Mouse (Mus musculus) G1E (cell line): Measurements from ENCODE around the gene Gmppb. TPM values are rescaled to one million over a fixed set of nuclear protein-coding genes. Genes with fewer than 3 reads are reported as not detected.

ENCODE experiments used
- ATAC-seq: 2 replicates; pipeline ENCODE4 v1.8.0; 2016; ENCODE audit warnings: mild to moderate bottlenecking; ENCODE audit not compliant: insufficient number of reproducible peaks, poor library complexity, low FRiP score, severe bottlenecking; ENCODE audit errors: extremely low read depth
- DNase-seq: peaks from one replicate; pipeline ENCODE4 v3.0.0; 2012; ENCODE audit warnings: low spot score
- H3K27me3 ChIP-seq: 2 replicates; pipeline ENCODE4 v1.6.1; 2012; ENCODE audit warnings: mild to moderate bottlenecking, low read length, inconsistent platforms; ENCODE audit not compliant: insufficient read depth
- H3K36me3 ChIP-seq: replicated peaks from 2 replicates; pipeline ENCODE3; 2012; ENCODE audit warnings: mild to moderate bottlenecking, inconsistent platforms
- H3K4me1 ChIP-seq: 2 replicates; pipeline ENCODE4 v1.6.1; 2012; ENCODE audit warnings: low read depth, low read length, inconsistent platforms, mixed read lengths; ENCODE audit not compliant: insufficient read depth
- H3K4me3 ChIP-seq: 2 replicates; pipeline ENCODE4 v1.5.1; 2012; ENCODE audit warnings: low read depth, mild to moderate bottlenecking, inconsistent platforms, low read length, moderate library complexity, mixed read lengths
- H3K9me3 ChIP-seq: replicated peaks from 2 replicates; pipeline ENCODE4 v1.6.1; 2012; ENCODE audit warnings: inconsistent platforms
- CTCF ChIP-seq: IDR thresholded peaks from 2 replicates; pipeline ENCODE4 v1.5.1; 2012; ENCODE audit warnings: low read depth, low read length, inconsistent platforms, mixed read lengths
- GATA1 ChIP-seq: IDR thresholded peaks from 2 replicates; pipeline ENCODE4 v1.6.1; 2012; ENCODE audit warnings: borderline replicate concordance, low read length, inconsistent platforms, mixed read lengths
- GATA2 ChIP-seq: IDR thresholded peaks from 2 replicates; pipeline ENCODE4 v1.6.1; 2012; ENCODE audit warnings: low read depth, low read length, inconsistent platforms, borderline replicate concordance
- POLR2AphosphoS5 ChIP-seq: IDR thresholded peaks from 2 replicates; pipeline ENCODE4 v1.6.1; 2012; ENCODE audit warnings: low read depth, low read length, inconsistent platforms; ENCODE audit not compliant: insufficient replicate concordance
- TAL1 ChIP-seq: conservative IDR thresholded peaks from 2 replicates; pipeline ENCODE4 v1.6.1; 2012; ENCODE audit warnings: low read depth, low read length, inconsistent platforms, mixed read lengths
- polyA plus RNA-seq: library from polyadenylated mRNA; stranded (reverse); fragments of >175 nt; gene quantifications from 2 replicates; pipeline ENCODE4 v1.2.3, GENCODE M21; 2012
- total RNA-seq, 2 experiments: library from RNA; stranded (forward) in 1 of 2; stranded (reverse) in 1 of 2; fragments of 200-1000 nt in 1 of 2; fragments of >200 nt in 1 of 2; fragmentation: Nextera tagmentation in 1 of 2; gene quantifications; 2 replicates each; pipeline ENCODE4 v1.2.3; 2014 to 2017

The Gmppb gene
- total and polyA plus RNA-seq, 3 experiments: 5.1 to 19.4 (median 7.2) TPM

GRCm38 (mm10) chr9:108049561-108050251, 664 bp downstream of the Gmppb start:
- Histone ChIP-seq H3K4me3 (peak overlapping the region; percentile 80), H3K9me3 (no peaks in the 10 kb centered on the region), H3K36me3 (peaks cover 87% of the 10 kb centered on the region), H3K27me3 (no peaks in the 10 kb centered on the region; the same call in 1 of the 2 replicates), H3K4me1 (peaks cover 84% of the 10 kb centered on the region)
- no peak for TF ChIP-seq CTCF
- TF ChIP-seq GATA1: no peak
- no peak for TF ChIP-seq TAL1
- no peak for TF ChIP-seq POLR2AphosphoS5
- no peak for TF ChIP-seq GATA2
- no peak for ATAC-seq
- no peak for DNase-seq

- no peak for ATAC-seq
- Histone ChIP-seq H3K4me3 (no peak overlapping the region; the same call in 1 of the 2 replicates), H3K9me3 (no peaks in the 10 kb centered on the region), H3K27me3 (no peaks in the 10 kb centered on the region; the same call in 1 of the 2 replicates), H3K36me3 (peaks cover 87% of the 10 kb centered on the region), H3K4me1 (peaks cover 75% of the 10 kb centered on the region)
- no peak for DNase-seq
- TF ChIP-seq POLR2AphosphoS5 (no peak), GATA2 (no peak), TAL1 (no peak), GATA1 (no peak), CTCF (no peak)
Observed at GRCm38 (mm10) chr9:108051184-108051930, 2.3 kb downstream of the Gmppb start.

GRCm38 (mm10) chr9:108051931-108052220, 2.8 kb downstream of the Gmppb start:
- Histone ChIP-seq H3K9me3 (no peaks in the 10 kb centered on the region), H3K4me3 (no peak overlapping the region), H3K27me3 (no peaks in the 10 kb centered on the region; the same call in 1 of the 2 replicates), H3K4me1 (peaks cover 72% of the 10 kb centered on the region), H3K36me3 (peaks cover 87% of the 10 kb centered on the region)
- DNase-seq: no peak
- no peak for ATAC-seq
- TF ChIP-seq TAL1: no peak
- TF ChIP-seq GATA2: no peak
- TF ChIP-seq GATA1: no peak
- TF ChIP-seq CTCF: no peak
- no peak; the same call in 1 of the 2 replicates for TF ChIP-seq POLR2AphosphoS5

GRCm38 (mm10) chr9:108052411-108052810, 3.4 kb downstream of the Gmppb start:
- Histone ChIP-seq H3K9me3 (no peaks in the 10 kb centered on the region), H3K4me1 (peaks cover 68% of the 10 kb centered on the region), H3K4me3 (no peak overlapping the region), H3K27me3 (no peaks in the 10 kb centered on the region; the same call in 1 of the 2 replicates), H3K36me3 (peaks cover 87% of the 10 kb centered on the region)
- DNase-seq: no peak
- TF ChIP-seq CTCF: no peak
- peak; percentile 20; the same call in 1 of the 2 replicates for TF ChIP-seq POLR2AphosphoS5
- TF ChIP-seq GATA2: no peak
- no peak for TF ChIP-seq GATA1
- TF ChIP-seq TAL1: no peak
- no peak for ATAC-seq

- ATAC-seq: peak; percentile 48
- Histone ChIP-seq H3K36me3 (peaks cover 87% of the 10 kb centered on the region), H3K4me3 (peak within 1 kb of the TSS; percentile 52; the same call in 1 of the 2 replicates)
Observed at GRCm38 (mm10) chr9:108052885-108053664, 4.0 kb downstream of the Gmppb start, which contains the start of gene Amigo3. Gene Amigo3 (plus strand): TSS chr9:108053159.

More at GRCm38 (mm10) chr9:108052885-108053664, 4.0 kb downstream of the Gmppb start, which contains the start of gene Amigo3:
- DNase-seq: peak; percentile 90
- Histone ChIP-seq H3K4me1 (peaks cover 61% of the 10 kb centered on the region), H3K9me3 (no peaks in the 10 kb centered on the region), H3K27me3 (no peaks in the 10 kb centered on the region; the same call in 1 of the 2 replicates)
- TF ChIP-seq POLR2AphosphoS5 (0 out of 2 replicates have a peak, but pooled peaks have one; percentile 69), CTCF (peak; percentile 61; the same call in 1 of the 2 replicates), TAL1 (no peak)
